Mouse (Mus musculus) skeletal muscle tissue, adult 2 months (tissue): ENCODE measurements around the gene Hfe.
"Not testable (repeated sequence)": the region's sequence is repeated elsewhere in the genome, so short reads cannot be mapped to it uniquely, and the experiment has no call there.

Source experiments
- DNase-seq: peaks from one replicate; pipeline ENCODE4 v3.0.0-alpha.2; 2012; ENCODE audit warnings: low read depth, low spot score

Gene Hfe

DNA sequence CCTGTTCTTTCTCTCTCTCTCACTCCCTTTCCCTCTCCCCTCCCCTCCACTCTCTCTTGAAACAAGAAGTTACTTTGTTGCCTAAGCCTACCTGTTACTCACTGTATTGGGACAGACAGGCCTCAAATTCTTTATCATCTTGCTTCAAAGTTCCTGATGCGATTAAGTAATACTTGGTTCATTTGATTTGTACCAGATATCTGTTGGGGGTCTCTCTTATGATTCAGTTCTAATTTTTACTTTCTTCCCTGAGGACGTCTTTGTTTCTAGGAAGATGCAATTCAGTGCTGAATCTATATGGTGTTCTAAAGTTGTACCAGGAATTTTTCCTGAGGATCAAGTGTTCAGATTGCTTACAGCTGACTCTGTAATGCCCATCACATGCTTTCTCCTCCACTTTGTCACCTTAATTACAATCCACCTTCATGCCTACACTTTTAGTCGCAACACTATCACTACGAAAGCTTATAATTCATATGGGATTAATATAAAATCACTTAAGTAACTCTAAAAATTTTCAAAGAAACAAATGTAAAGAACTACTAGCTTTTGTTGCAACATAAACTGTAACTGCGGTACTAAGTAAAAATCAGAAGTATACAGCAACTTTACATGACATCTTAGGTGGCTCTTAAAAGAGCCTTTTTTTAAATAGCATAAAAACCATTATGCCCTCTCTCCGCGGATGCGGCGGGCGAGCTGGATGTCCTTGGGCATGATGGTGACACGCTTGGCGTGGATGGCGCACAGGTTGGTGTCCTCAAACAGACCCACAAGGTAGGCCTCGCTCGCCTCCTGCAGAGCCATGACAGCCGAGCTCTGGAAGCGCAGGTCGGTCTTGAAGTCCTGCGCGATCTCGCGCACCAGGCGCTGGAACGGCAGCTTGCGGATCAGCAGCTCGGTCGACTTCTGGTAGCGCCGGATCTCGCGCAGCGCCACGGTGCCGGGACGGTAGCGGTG is 34.0 kb upstream of the Hfe start:
- no peak for DNase-seq

DNA sequence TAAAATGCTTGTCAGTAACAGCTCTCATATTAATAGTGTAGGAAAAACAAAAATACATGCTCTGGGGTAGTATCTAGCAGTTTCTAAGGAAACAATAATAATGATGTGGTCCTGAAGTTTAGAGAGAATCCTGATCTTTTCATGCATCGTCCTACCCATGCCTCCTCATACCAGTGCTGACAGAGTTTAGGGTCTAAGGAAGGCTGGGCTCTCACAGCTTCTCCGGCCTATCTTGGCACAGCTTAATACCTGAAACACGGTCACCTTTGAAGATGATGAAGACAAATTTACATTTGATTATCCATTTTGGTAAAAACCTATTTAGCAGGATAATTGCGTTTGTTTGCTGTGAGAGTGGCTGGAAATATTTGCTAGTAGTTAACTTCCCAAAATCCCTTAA is 33.3 kb upstream of the Hfe start:
- DNase-seq = no peak

DNA sequence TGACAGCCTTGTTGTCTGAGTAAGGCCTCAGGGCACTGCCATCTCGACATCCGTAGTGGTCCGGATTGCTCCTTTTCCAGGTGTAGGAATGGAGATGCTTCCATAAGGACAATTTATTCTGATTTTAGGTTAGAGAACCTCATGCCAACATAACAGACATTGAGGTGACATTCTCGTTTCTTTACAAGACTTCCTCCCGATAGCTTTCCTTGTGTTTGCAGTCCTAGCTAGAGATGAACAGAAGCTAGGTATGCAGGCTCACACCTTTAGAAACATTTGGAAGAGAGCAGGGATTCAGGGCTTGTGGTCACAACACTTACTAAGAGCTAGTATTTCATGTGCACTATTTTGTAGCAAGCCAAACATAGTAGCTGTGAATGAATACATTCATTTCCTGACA is 32.6 kb upstream of the Hfe start:
- no peak for DNase-seq

DNA sequence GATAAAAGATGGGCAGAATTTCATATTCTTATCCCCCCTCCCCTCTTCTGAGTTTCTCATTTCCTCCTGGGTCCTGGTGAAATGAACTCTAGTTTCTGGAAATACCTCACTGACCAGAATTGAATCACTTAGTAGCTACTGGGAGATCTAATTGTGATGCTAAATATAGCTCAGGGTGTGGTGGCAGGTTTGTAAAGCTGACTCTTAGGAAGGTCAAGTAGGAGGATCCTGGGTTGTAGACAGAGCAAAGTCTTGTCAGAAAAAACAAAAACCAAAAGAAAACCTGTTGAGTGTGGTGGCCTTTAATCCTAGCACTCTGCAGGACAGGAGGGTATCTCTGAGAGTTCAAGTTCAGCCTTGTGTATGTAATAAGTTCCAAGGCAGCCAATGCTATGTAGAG is 31.4 kb upstream of the Hfe start:
- DNase-seq = no peak

DNA sequence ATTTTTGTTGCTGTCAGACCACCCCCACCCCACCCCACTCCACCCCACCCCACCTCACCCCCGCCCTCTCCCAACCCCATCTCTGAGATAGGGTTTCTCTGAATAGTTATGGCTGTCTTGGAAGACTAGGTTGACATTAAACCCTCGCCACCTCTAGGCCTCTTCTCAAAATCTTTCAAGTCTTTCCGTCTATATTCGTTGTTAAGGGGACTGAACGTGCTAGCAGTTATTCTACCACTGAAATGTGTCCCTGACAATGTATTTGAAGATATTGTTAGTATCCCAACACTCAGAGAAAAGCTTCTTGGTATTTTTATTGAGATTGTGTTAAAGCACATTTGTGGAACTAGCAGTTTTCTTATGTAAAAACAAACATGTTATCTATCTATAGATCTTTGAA is 30.3 kb upstream of the Hfe start:
- DNase-seq = no peak

DNA sequence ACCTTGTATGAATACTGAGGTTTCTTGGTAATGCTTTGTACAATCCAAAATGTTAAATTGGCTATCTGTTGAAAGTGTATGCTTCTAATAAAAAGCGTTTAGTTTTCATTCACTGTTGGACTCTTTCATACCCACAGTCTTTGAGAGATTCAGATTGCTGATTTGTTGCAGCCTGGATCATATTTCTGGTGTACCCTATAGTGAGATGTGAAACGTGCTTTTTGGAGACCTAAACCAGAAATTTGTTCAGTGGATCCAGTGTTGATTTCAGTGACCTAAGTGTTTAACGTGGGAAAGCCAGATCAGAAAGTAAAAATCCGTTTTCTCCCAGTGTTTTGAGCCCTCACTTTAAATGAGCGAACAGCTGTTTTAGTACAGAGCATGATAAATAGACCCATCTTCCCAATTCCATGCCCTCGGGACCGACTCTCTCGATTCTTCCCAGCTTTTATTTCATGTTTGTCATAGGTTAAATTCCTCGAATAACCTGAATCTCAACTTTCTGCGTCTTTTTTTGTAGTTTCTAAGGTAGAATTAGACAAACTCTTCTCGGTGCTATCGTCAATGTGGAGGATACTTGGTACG is 29.7 kb upstream of the Hfe start:
- DNase-seq = no peak

DNA sequence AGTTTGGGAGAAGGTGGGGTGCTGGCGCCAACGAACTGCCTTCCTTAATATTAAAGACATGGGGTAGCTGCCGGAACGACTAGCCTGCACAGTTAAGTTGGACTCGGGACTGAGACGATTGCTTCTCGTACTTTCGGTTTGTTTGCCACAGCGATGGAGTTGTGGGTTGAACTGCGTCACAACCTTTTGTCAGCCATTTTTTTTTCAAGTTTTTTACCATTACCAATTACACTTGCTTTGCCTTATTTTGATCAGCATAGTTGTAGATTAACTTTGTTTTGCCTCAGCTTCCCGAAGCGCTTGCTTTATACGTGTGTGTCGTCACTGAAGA is 29.2 kb upstream of the Hfe start:
- DNase-seq = no peak

DNA sequence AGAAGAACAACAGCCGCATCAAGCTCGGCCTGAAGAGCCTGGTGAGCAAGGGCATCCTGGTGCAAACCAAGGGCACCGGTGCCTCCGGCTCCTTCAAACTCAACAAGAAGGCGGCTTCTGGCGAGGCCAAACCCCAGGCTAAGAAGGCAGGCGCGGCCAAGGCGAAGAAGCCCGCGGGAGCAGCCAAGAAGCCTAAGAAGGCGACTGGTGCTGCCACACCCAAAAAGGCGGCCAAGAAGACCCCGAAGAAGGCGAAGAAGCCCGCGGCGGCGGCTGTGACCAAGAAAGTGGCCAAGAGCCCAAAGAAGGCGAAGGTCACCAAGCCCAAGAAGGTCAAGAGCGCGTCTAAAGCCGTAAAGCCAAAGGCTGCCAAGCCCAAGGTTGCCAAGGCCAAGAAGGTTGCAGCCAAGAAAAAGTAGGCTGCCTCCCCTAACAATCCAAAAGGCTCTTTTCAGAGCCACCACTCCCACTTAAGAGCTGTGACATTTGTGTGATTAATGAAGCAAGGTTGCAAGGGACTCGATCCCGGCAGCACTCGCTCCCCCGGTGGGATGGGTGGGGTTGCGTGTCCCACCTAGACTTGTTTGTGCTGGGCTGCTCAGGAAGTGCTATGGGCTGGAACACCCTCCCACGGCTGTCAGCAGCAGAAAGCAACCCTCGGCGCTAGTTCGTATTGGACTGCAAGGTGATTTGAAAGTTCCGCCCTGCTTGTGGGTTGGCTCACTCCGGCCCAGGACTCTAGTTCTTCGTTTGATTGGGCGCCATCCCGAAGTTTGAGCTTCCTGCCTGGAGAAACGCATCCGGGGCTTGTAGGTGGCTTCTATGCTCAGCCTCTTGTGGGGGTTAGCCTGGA is 28.6 kb upstream of the Hfe start:
- DNase-seq = peak; percentile 97

DNA sequence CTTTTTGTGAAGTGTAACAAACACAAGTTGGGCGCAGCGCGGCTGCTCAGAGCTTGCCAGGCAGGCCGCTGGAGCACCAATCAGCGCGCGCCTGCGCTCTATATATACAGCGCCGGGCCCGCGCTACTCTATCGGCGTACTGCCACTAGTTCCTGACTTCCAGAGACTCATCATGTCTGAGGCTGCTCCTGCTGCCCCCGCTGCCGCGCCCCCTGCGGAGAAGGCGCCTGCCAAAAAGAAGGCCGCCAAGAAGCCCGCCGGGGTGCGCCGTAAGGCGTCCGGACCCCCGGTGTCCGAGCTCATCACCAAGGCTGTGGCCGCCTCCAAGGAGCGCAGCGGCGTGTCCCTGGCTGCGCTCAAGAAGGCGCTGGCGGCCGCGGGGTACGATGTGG is 28.0 kb upstream of the Hfe start, which contains the start of gene Hist1h1c:
Gene Hist1h1c, plus strand, starts transcription at position 132 of the 392 bp plus-strand sequence.
- DNase-seq = peak; percentile 93

DNA sequence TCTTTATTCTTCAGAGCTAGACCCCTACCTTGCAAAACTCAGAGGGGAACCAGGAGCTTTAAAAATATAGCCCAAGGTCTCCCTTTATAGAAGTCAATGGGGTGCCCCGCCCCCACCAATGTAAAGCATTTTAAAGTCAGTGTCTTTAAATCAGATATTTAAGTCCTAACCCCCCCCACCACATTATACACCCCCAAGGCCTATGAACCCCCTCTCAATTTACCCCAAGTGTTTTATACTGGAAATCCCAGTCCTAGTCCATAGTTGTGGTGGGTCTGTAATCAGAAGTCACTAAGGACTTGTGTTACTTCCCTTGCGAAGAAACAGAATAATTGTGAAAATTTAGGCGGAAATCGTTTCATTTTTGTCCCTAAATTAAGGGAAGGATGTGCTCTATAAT is 27.4 kb upstream of the Hfe start:
- no peak for DNase-seq

DNA sequence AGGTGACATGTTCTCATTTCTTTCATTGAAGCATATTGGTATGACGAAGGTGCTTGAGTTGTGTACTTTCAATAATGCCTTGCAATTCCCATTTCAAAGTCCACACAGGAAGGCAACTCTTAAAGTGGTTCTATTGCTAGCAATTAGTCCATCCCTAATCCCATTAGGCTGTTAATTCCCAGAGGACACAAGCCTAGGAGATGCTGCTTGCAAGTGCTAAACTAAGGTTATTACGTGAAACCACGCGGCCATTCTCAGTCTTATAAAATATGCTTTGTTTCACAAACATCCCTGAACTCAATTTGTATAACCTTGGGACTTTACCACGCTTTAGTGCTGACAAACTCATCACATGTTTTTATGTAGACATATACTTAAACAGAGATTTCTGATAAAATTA is 26.4 kb upstream of the Hfe start:
- DNase-seq = no peak

DNA sequence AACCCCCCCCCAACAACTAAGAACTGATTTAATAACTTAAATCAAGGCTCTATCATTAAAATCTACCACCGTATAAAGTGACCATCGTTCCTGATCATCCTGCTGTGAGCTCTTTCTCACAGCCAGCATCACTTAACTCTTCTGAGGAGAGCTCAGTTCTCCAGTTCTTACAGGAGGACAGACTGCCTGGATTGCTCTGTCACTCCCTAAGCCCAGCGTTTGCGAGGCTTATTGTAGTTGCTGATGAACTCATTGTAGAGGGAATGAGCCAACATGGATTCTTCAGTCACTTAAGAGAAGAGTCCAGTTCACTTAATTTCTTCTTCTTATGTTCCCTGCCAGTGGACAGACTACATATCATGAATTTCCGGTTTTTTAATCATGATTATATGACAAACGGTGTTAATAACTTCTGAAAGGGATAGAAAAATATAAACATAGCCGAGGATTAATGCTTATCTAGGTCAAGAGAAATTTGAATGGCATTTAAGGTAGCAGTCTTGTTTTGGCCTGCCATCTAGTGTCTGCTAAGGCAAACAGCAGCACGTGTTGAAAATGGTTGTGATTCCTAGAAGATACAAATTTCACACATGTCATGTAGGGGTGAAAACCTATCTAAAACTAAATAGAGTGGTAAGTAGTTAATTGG is 21.6 kb upstream of the Hfe start:
- peak; percentile 28 for DNase-seq

DNA sequence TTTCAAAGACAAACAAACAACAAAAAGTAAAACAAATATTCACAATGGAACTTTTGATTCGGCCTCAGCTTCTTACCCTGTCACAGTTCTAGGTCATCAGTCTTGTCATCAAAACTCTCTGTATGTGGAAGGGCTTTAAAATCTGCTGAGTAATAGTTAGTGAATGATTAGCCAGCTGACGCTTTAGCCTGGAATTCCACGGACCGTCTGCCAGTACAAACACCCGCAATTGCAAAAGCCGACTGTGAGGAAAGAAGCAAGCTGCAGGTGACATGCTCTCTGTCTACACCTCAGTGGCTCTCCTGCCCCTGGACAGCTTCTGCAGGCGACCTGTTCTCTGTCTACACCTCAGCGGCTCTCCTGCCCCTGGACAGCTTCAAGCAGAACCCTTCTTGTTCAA is 19.8 kb upstream of the Hfe start:
- DNase-seq = peak; percentile 27

DNA sequence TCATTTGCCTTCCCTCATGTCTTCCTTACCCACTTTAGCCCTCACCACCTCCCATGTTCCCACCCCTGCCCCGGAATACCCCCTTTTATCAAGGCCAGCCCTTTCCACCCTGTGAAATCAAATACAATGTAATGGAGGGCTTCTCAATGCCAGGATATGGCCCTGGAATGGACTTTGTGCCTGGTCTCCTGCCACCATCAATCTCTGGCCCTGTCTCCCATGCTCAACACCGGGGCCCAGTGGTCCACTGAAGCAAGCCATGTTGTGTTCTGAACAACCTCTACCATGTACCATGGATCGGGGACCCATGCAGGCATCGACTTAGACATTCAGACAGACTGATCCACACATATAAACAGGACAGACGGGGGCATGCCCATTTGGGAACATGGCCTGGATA is 19.1 kb upstream of the Hfe start:
- DNase-seq = no peak

DNA sequence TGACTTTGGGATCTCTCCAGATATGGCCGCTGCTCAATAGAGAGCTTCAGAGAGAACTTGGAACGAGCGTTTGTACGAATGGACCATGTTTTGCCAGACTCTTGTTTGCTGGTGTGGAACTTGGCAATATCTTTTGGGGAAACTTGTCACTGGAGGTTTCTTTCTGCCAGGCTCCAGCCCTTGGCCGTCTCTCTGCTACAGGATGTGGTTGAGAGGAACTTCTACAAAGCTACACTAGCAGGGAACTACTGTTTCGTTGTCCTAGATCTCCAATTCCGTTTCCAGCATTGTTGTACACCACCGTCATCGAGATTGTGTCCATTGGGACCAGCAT is 18.5 kb upstream of the Hfe start:
- peak; percentile 36 for DNase-seq

DNA sequence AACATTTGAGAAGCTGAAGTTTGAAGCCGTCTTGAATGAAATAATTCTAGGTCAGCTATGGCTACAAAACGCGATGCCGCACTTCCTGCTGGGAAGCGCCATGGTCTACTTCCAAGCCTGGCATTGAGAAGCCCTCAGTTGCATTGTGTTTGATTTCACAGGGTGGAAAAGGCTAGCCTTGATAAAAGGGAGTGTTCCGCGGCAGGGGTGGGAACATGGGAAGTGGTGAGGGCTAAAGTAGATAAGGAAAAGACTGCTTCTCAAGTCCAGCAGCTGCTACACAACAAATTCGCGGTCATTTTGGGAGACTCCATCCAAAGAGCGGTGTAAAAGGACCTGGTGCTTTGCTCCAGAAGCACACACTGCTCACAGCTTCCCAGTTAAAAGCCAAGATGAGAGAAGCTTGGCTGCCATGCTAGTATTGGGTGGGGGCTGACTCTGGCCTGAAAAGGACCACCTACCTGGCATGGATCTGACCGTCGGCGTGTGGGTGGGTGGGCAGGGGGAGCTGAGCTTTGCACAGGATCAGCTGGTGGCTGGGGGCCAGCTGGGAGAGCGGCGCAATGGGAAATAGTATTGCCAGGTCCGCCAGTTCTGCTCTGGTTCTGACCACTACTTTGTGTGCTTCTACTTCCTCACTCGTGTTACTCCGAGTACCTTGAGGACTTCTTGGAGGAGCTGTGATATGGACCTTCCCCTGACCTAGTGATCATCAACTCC is 18.0 kb upstream of the Hfe start:
- DNase-seq = no peak

DNA sequence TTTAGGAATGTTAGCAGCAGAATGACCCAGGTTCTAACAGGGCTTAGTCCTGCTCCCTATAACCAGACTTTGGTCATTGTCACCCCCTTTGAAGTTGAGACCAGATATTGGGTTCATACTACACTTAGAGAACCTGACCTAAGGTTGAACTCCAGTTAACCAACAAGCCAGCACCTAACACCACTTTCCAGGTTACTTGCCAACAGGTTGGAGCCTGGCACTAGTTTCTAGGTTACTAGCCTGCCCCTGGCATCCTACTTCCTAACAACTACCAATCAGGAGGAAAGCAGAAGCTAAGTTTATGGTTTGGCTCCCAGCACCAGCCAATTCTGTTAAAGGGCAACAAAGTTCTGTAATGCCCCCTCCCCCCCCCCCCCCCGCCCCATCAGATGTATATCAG is 14.6 kb upstream of the Hfe start:
- no peak for DNase-seq

DNA sequence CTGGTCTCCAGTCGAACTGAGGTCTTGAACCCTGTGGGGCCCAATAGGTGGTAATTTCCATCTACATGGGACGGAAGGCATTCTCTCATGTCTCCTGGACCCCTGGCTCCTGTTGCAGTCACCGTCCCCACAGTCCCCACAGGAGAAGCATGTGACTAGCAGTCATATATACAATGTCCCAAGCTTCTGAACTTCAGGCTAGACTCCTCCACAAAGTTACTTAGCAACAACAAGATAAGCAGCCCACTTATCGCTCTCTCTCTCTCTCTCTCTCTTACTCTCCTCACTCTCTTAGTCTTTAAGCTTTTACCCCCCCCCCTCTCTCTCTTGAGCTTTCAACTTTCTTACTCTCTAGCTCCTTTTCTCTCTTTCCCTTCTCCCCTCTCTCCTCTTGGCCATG is 13.6 kb upstream of the Hfe start:
- DNase-seq = no peak

DNA sequence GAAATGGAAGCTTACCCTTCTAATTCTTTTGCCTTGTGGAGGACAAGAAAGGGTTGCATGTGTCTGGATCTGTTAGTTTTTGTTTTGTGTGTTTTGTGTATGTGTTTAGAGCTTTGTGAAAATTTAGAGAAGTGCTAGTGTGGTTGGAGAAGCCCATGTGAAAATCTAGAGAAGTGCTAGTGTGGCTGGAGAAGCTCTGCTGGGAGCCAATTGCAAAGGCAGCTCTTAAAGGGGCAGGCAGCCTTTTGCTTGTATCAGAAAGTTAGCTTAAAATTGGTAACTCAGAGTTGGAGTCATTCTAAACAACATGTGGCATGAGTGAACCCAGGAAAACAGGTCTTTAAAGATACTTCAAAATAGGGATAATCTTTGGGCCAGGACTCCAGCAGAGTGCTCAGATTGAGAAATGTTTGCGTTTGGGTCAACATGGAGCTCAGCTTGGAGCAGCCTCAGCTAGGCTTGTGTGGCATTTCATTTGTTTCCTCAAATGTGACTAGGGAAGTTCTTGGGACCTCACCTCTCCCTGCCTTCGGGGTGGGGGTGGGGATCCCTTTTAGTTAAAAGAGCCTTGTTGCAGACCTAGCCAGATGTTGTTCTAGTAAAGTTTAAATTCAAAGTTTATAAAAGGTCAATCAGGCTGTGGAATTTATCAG is 7.1 kb upstream of the Hfe start:
- not testable (repeated sequence) for DNase-seq

DNA sequence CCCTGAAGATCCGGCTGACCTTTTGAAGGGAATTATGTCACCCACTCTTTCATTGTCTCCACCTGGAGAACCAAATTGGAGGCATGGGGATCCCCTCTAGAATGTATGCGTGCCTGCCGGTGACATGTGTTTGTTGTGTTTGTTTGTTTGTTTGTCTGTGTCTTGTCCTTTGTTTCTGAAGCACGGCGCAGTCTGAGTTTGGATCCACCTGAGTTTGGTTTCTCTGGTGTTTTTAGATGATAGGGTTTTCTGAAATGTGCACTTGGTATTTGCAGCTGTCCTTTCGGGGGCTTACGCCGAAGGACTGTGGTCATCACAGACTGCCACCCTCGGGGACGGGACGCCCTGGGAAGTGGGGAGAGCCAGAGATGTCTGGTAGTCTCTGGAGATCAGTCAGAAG is 6.5 kb upstream of the Hfe start:
- DNase-seq = no peak
